In genomic region chr7:64248352-64248751, GRCm38 (mm10) we compare ENCODE assay signal across 20 mouse cellular contexts.
"Had no signal": no experiment of that assay in that cellular context is flagged by ENCODE, and none has a peak within 500 bp of the region (broad histone marks: within the 10 kb centered on the region; RNA-seq: fewer than 3 reads in every experiment).

No protein-coding gene starts in this region.

- H3K27me3 ChIP-seq: limb, embryonic 13.5 days; liver, embryonic 12.5 days; liver, embryonic 15.5 days; midbrain, embryonic 12.5 days; midbrain, embryonic 15.5 days; neural tube, embryonic 13.5 days had no signal

- H3K4me3 ChIP-seq: layer of hippocampus, adult 2 months; limb, embryonic 10.5 days; limb, embryonic 13.5 days; liver, embryonic 12.5 days; liver, embryonic 15.5 days; midbrain, embryonic 12.5 days; midbrain, embryonic 15.5 days; neural tube, embryonic 13.5 days had no signal

- H3K27ac ChIP-seq: kidney, postnatal 0 days; layer of hippocampus, adult 2 months; limb, embryonic 10.5 days; limb, embryonic 13.5 days; liver, embryonic 12.5 days; liver, embryonic 15.5 days; midbrain, embryonic 12.5 days; midbrain, embryonic 15.5 days; neural tube, embryonic 13.5 days had no signal

- H3K36me3 ChIP-seq: limb, embryonic 10.5 days; limb, embryonic 13.5 days; liver, embryonic 12.5 days; liver, embryonic 15.5 days; midbrain, embryonic 12.5 days; midbrain, embryonic 15.5 days; neural tube, embryonic 13.5 days had no signal

- H3K4me2 ChIP-seq: limb, embryonic 13.5 days; liver, embryonic 12.5 days; liver, embryonic 15.5 days; midbrain, embryonic 12.5 days; midbrain, embryonic 15.5 days; neural tube, embryonic 13.5 days had no signal

- H3K9me3 ChIP-seq: limb, embryonic 10.5 days; limb, embryonic 13.5 days; liver, embryonic 12.5 days; liver, embryonic 15.5 days; midbrain, embryonic 12.5 days; midbrain, embryonic 15.5 days; neural tube, embryonic 13.5 days had no signal

- H3K9ac ChIP-seq: limb, embryonic 13.5 days; liver, embryonic 12.5 days; liver, embryonic 15.5 days; midbrain, embryonic 12.5 days; midbrain, embryonic 15.5 days; neural tube, embryonic 13.5 days had no signal

- ATAC-seq: liver, embryonic 12.5 days; midbrain, embryonic 15.5 days had no signal

- DNase-seq: kidney, adult 18-20 months; kidney, adult 9 months; kidney, postnatal 25 days; layer of hippocampus, adult 9-11 months; layer of hippocampus, postnatal 36 days; liver; lung, adult 2 months; lung, postnatal 14 days; lung, postnatal 4 days; thymus, adult 18-20 months; thymus, postnatal 36 days had no signal

- H3K4me1 ChIP-seq: limb, embryonic 10.5 days; limb, embryonic 13.5 days; liver, embryonic 12.5 days; liver, embryonic 15.5 days; midbrain, embryonic 12.5 days; midbrain, embryonic 15.5 days; neural tube, embryonic 13.5 days had no signal
